Mouse (Mus musculus) MEL (cell line): Measurements from ENCODE around the gene Fmnl1.

ENCODE experiments used
- CTCF ChIP-seq, 3 experiments: IDR thresholded peaks in 2 of 3; conservative IDR thresholded peaks in 1 of 3; 2 replicates each; pipeline ENCODE4 v1.5.1; 2011 to 2012; ENCODE audit warnings: low read length in 3 of 3, low read depth in 2 of 3, mild to moderate bottlenecking in 2 of 3, improper control_type of control experiment in 1 of 3, inconsistent platforms in 1 of 3, mixed read lengths in 1 of 3, moderate library complexity in 1 of 3; ENCODE audit not compliant: control insufficient read depth in 1 of 3, insufficient read depth in 1 of 3, poor library complexity in 1 of 3, severe bottlenecking in 1 of 3
- EP300 ChIP-seq, 2 experiments: IDR thresholded peaks; 2 replicates each; pipeline ENCODE4 v1.6.1; 2011; ENCODE audit warnings: improper control_type of control experiment in 2 of 2, low read length in 2 of 2, low read depth in 1 of 2, mild to moderate bottlenecking in 1 of 2
- GATA1 ChIP-seq: IDR thresholded peaks from 2 replicates; pipeline ENCODE4 v1.6.1; 2011; ENCODE audit warnings: low read depth, low read length, improper control_type of control experiment
- HCFC1 ChIP-seq: IDR thresholded peaks from 2 replicates; pipeline ENCODE4 v1.6.1; 2012; ENCODE audit warnings: low read depth, mild to moderate bottlenecking, inconsistent platforms, low read length, improper control_type of control experiment, moderate library complexity
- MAFK ChIP-seq: IDR thresholded peaks from 2 replicates; pipeline ENCODE4 v1.6.1; 2011; ENCODE audit warnings: low read depth, mild to moderate bottlenecking, low read length, improper control_type of control experiment, borderline replicate concordance
- MAX ChIP-seq: IDR thresholded peaks from 2 replicates; pipeline ENCODE4 v1.6.1; 2011; ENCODE audit warnings: low read length, improper control_type of control experiment
- MAZ ChIP-seq: IDR thresholded peaks from 2 replicates; pipeline ENCODE4 v1.6.1; 2012; ENCODE audit warnings: low read depth, mild to moderate bottlenecking, inconsistent platforms, low read length, improper control_type of control experiment
- MEF2A ChIP-seq: IDR thresholded peaks from 2 replicates; pipeline ENCODE4 v1.6.1; 2014; ENCODE audit warnings: low read depth, mild to moderate bottlenecking, inconsistent platforms, low read length, improper control_type of control experiment; ENCODE audit not compliant: poor library complexity, insufficient replicate concordance, severe bottlenecking; ENCODE audit errors: extremely low read depth
- POLR2A ChIP-seq, 2 experiments: IDR thresholded peaks; 2 replicates each; pipeline ENCODE4 v1.6.1; 2011 to 2012; ENCODE audit warnings: low read length in 2 of 2, mild to moderate bottlenecking in 2 of 2, control low read depth in 1 of 2, improper control_type of control experiment in 1 of 2, low read depth in 1 of 2, moderate library complexity in 1 of 2; ENCODE audit not compliant: control insufficient read depth in 1 of 2, insufficient read depth in 1 of 2, poor library complexity in 1 of 2
- SMC3 ChIP-seq: IDR thresholded peaks from 2 replicates; pipeline ENCODE4 v1.6.1; 2011; ENCODE audit warnings: low read depth, low read length, improper control_type of control experiment
- TAL1 ChIP-seq: IDR thresholded peaks from 2 replicates; pipeline ENCODE4 v1.6.1; 2012; ENCODE audit warnings: mild to moderate bottlenecking, inconsistent platforms, low read length, moderate library complexity, mixed read lengths
- TCF12 ChIP-seq: IDR thresholded peaks from 2 replicates; pipeline ENCODE4 v1.6.1; 2014; ENCODE audit warnings: low read depth, mild to moderate bottlenecking, inconsistent platforms, low read length, improper control_type of control experiment, moderate library complexity
- UBTF ChIP-seq: IDR thresholded peaks from 2 replicates; pipeline ENCODE4 v1.6.1; 2012; ENCODE audit warnings: low read depth, mild to moderate bottlenecking, inconsistent platforms, low read length, improper control_type of control experiment, moderate library complexity, borderline replicate concordance; ENCODE audit not compliant: insufficient read depth
- USF1 ChIP-seq: IDR thresholded peaks from 2 replicates; pipeline ENCODE4 v1.6.1; 2014; ENCODE audit warnings: low read depth, mild to moderate bottlenecking, inconsistent platforms, low read length, improper control_type of control experiment, moderate library complexity

DNA sequence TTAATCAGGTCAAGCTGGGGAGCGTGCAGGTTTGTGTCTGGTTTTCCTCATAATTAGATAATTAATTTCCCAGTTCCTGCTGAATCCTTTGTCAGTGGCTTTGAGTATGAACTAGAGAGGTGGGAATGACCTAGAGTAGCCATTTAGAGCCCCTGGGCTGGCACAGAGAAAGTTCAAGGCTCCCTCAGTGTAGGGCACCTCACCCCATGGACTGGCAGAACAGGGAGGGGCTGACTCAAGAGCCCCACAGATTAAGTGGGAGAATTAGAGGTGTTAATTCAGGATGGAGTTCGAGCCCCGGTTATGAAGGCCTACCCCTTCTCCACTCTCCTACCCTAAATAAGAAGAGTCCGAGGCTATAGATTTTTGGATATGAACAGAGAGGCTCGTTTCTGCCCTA lies 1.2 kb upstream of the Fmnl1 start:
- TF ChIP-seq POLR2A (IDR thresholded peaks at IDR 0.05; ENCODE audit: control insufficient read depth in 1 of 2, insufficient read depth in 1 of 2, low read depth in 1 of 2, low read length in 2 of 2, poor library complexity in 1 of 2): no peak
- no peak for TF ChIP-seq CTCF (IDR thresholded peaks at IDR 0.05 in 2 of 3, conservative IDR thresholded peaks at IDR 0.05 in 1 of 3; ENCODE audit: control insufficient read depth in 1 of 3, insufficient read depth in 1 of 3, low read depth in 2 of 3, low read length in 3 of 3, poor library complexity in 1 of 3, severe bottlenecking in 1 of 3)
- no peak for TF ChIP-seq UBTF
- no peak for TF ChIP-seq MAZ
- no peak for TF ChIP-seq EP300 (IDR thresholded peaks at IDR 0.05; ENCODE audit: low read depth in 1 of 2, low read length in 2 of 2)
- no peak for TF ChIP-seq SMC3
- no peak for TF ChIP-seq HCFC1
- no peak for TF ChIP-seq USF1
- no peak for TF ChIP-seq GATA1
- no peak for TF ChIP-seq TCF12
- TF ChIP-seq MEF2A: no peak
- TF ChIP-seq MAX: no peak
- no peak for TF ChIP-seq TAL1
- no peak for TF ChIP-seq MAFK
